Mouse (Mus musculus) layer of hippocampus, postnatal 14 days (tissue): ENCODE results near the gene Msmb. TPM values are rescaled to one million over a fixed set of nuclear protein-coding genes. Genes with fewer than 3 reads are reported as not detected.

ENCODE experiments used
- DNase-seq, 2 experiments: peaks; one replicate each; pipeline ENCODE4 v3.0.0; 2021 to 2022; ENCODE audit warnings: low spot score in 2 of 2, mixed read lengths in 1 of 2
- total RNA-seq, 2 experiments: library from RNA; stranded (reverse); gene quantifications; 2 replicates each; pipeline ENCODE4 v1.2.3; 2021

The Msmb gene
- total RNA-seq, 2 experiments from 2014 or later: not detected

GRCm38 (mm10) chr14:32145809-32146511, 4.1 kb downstream of the Msmb start:
- DNase-seq: no peak

GRCm38 (mm10) chr14:32146578-32146977, 4.8 kb downstream of the Msmb start:
- DNase-seq: no peak

GRCm38 (mm10) chr14:32150872-32151271, 9.0 kb downstream of the Msmb start:
- DNase-seq: no peak

- no peak for DNase-seq
Observed at GRCm38 (mm10) chr14:32152243-32152965, 10.6 kb downstream of the Msmb start.

- no peak for DNase-seq
Observed at GRCm38 (mm10) chr14:32153156-32153555, 11.3 kb downstream of the Msmb start.

- DNase-seq: no peak
Observed at GRCm38 (mm10) chr14:32154758-32155157, 12.9 kb downstream of the Msmb start.

GRCm38 (mm10) chr14:32159150-32159670, 17.4 kb downstream of the Msmb start:
- DNase-seq: no peak

GRCm38 (mm10) chr14:32159690-32160246, 17.9 kb downstream of the Msmb start, which contains the start of gene Ncoa4:
Ncoa4 (plus strand) TSS chr14:32159865.
- DNase-seq: peak; percentile 97 to 99

- DNase-seq: no peak
Observed at GRCm38 (mm10) chr14:32160563-32160962, 18.7 kb downstream of the Msmb start.

- DNase-seq: no peak
Observed at GRCm38 (mm10) chr14:32161090-32161885, 19.5 kb downstream of the Msmb start.

- DNase-seq: no peak
Observed at GRCm38 (mm10) chr14:32162231-32162630, 20.4 kb downstream of the Msmb start.

GRCm38 (mm10) chr14:32163203-32163888, 21.5 kb downstream of the Msmb start:
- no peak for DNase-seq

GRCm38 (mm10) chr14:32164173-32165051, 22.6 kb downstream of the Msmb start:
- DNase-seq: no peak

- DNase-seq: peak; percentile 19 to 32
Observed at GRCm38 (mm10) chr14:32165278-32166061, 23.6 kb downstream of the Msmb start.

- no peak for DNase-seq
Observed at GRCm38 (mm10) chr14:32166062-32166441, 24.2 kb downstream of the Msmb start.

GRCm38 (mm10) chr14:32166840-32167239, 25.0 kb downstream of the Msmb start:
- no peak for DNase-seq

- no peak for DNase-seq
Observed at GRCm38 (mm10) chr14:32167326-32167725, 25.5 kb downstream of the Msmb start.

GRCm38 (mm10) chr14:32168653-32169231, 26.9 kb downstream of the Msmb start:
- DNase-seq: no peak
